Mouse (Mus musculus) ES-E14 (cell line): ENCODE measurements at regions not wholly inside any gene's neighbourhood (a gene's known extent, or its start where the extent isn't known, plus 50 kb on each side); places are given as distances from the start of the nearest gene placed in this dataset.

Experiments
- DNase-seq: peaks from one replicate; pipeline ENCODE4 v3.0.0-alpha.2; 2013; ENCODE audit warnings: low read depth, low spot score
- H3K27ac ChIP-seq: 2 replicates; pipeline ENCODE4 v1.5.1; 2012; ENCODE audit warnings: low read depth, mild to moderate bottlenecking, low read length, moderate library complexity, mixed read lengths; ENCODE audit not compliant: poor library complexity, insufficient read depth, severe bottlenecking
- H3K36me3 ChIP-seq: 2 replicates; pipeline ENCODE4 v1.6.1; 2012; ENCODE audit warnings: mild to moderate bottlenecking, low read length, moderate library complexity, mixed read lengths; ENCODE audit not compliant: control insufficient read depth, poor library complexity, insufficient read depth, severe bottlenecking
- H3K4me1 ChIP-seq, 2 experiments: fragments of 150-350 bp in 1 of 2; sonication (generic) in 1 of 2; 2 replicates each; pipeline ENCODE4 v1.6.1; 2012; ENCODE audit warnings: low read length in 2 of 2, mild to moderate bottlenecking in 1 of 2, mixed read lengths in 1 of 2; ENCODE audit not compliant: control insufficient read depth in 2 of 2, insufficient read depth in 2 of 2, poor library complexity in 1 of 2
- H3K4me3 ChIP-seq, 2 experiments: fragments of 150-350 bp in 1 of 2; sonication (generic) in 1 of 2; 2 replicates each; pipeline ENCODE4 v1.5.1; 2012; ENCODE audit warnings: low read length in 2 of 2, low read depth in 1 of 2, mild to moderate bottlenecking in 1 of 2, mixed read lengths in 1 of 2; ENCODE audit not compliant: insufficient read depth in 1 of 2, poor library complexity in 1 of 2, severe bottlenecking in 1 of 2
- H3K9ac ChIP-seq: 2 replicates; pipeline ENCODE4 v1.6.1; 2012; ENCODE audit warnings: low read depth, mild to moderate bottlenecking, low read length, mixed read lengths; ENCODE audit not compliant: poor library complexity, insufficient read depth, severe bottlenecking
- H3K9me3 ChIP-seq: fragments of 150-350 bp; sonication (generic); 2 replicates; pipeline ENCODE4 v1.6.1; 2012; ENCODE audit warnings: low read depth, mild to moderate bottlenecking, low read length; ENCODE audit not compliant: control insufficient read depth, insufficient read depth
- CHD2 ChIP-seq: IDR thresholded peaks from 2 replicates; pipeline ENCODE4 v1.6.1; 2014; ENCODE audit warnings: mild to moderate bottlenecking, low read depth, low read length, inconsistent platforms
- HCFC1 ChIP-seq: IDR thresholded peaks from 2 replicates; pipeline ENCODE4 v1.6.1; 2012; ENCODE audit warnings: low read length, inconsistent platforms, borderline replicate concordance; ENCODE audit not compliant: insufficient read depth
- MAFK ChIP-seq: IDR thresholded peaks from 2 replicates; pipeline ENCODE4 v1.6.1; 2014; ENCODE audit warnings: mild to moderate bottlenecking, low read depth, low read length, inconsistent platforms; ENCODE audit not compliant: insufficient read depth
- ZC3H11A ChIP-seq: IDR thresholded peaks from 2 replicates; pipeline ENCODE4 v1.6.1; 2012; ENCODE audit warnings: low read depth, mild to moderate bottlenecking, inconsistent platforms, low read length, borderline replicate concordance
- ZNF384 ChIP-seq: IDR thresholded peaks from 2 replicates; pipeline ENCODE4 v1.6.1; 2012; ENCODE audit warnings: low read depth, low read length, inconsistent platforms
- in situ Hi-C, 2 experiments: fragments of 600-800 bp; cut with MboI; formaldehyde crosslinking; loops; one replicate each; pipeline ENCODE4 v1.15.1; 2025; ENCODE audit warnings: low sequenced_read_pairs in 2 of 2, inconsistent platforms in 1 of 2; ENCODE audit not compliant: unreplicated experiment in 2 of 2

GRCm38 (mm10) chr10:99459171-99459660 lies 196.2 kb downstream of the Dusp6 start:
- Histone ChIP-seq H3K9ac (no peak overlapping the region), H3K9me3 (no peaks in the 10 kb centered on the region), H3K4me1 (peaks cover 9 to 13% of the 10 kb centered on the region in 2 experiments; a peak in 3 of 4 replicates), H3K36me3 (no peaks in the 10 kb centered on the region), H3K27ac (no peak overlapping the region), H3K4me3 (no peak overlapping the region)
- no peak for DNase-seq
- in situ Hi-C loops: no loop called here
- no peak for TF ChIP-seq ZC3H11A
- no peak for TF ChIP-seq MAFK
- no peak for TF ChIP-seq HCFC1
- TF ChIP-seq ZNF384: no peak
- no peak for TF ChIP-seq CHD2

- 0 out of 4 replicates have a peak overlapping the region, but pooled peaks of 1 of the 2 experiments have one; percentile 14 for H3K4me3 ChIP-seq
- no peak overlapping the region for H3K27ac ChIP-seq
- H3K9ac ChIP-seq: peak overlapping the region; percentile 15; the same call in 1 of the 2 replicates
- in situ Hi-C loops: no loop called here
- peak; percentile 51; the same call in 1 of the 2 replicates for TF ChIP-seq ZC3H11A
- no peak for TF ChIP-seq HCFC1
- no peak for TF ChIP-seq MAFK
- H3K4me1 ChIP-seq: peaks cover 9 to 13% of the 10 kb centered on the region in 2 experiments; a peak in 3 of 4 replicates
- DNase-seq: peak; percentile 72
- H3K36me3 ChIP-seq: no peaks in the 10 kb centered on the region
- H3K9me3 ChIP-seq: no peaks in the 10 kb centered on the region
These were observed 196.9 kb downstream of the Dusp6 start for GRCm38 (mm10) chr10:99459823-99460361.

DNA sequence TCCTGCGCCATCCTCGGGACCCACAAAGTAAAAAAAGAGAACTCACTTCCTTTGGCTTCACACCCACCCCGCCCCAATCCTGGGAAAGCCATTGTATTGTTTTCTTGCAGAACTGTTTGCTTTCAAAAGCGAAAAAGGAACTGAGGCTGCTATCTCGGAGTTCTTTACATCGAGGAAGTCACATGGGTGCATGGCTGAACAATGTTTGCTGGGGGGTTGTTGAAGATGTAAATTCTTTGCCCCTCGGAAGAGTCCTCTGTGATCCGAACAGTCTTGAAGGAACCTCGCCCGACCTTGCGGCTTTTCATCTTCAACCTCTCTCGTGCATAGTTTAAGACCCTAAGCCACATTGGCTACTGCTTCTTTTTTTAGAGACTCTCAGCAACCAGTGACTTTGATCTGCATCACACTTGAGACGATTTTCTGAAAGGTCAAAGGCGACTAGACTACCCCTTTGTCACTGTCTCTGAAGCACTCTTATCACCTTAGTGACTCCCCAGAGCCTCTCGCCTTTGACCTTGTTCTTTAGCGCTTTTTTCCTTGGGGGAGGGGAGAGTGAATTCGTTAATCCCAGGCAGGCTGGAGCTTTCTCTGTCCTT lies 197.9 kb downstream of the Dusp6 start:
- TF ChIP-seq MAFK (no peak), ZNF384 (peak; percentile 45; the same call in 1 of the 2 replicates), HCFC1 (peak; percentile 58; the same call in 1 of the 2 replicates), ZC3H11A (no peak), CHD2 (no peak)
- peak overlapping the region; percentile 15 to 21; a peak in 3 of 4 replicates for H3K4me3 ChIP-seq
- H3K9ac ChIP-seq: peak overlapping the region; percentile 43; the same call in 1 of the 2 replicates
- H3K9me3 ChIP-seq: no peaks in the 10 kb centered on the region
- in situ Hi-C loops: no loop called here
- H3K27ac ChIP-seq: peak overlapping the region; percentile 89
- peak; percentile 82 for DNase-seq
- H3K4me1 ChIP-seq: peaks cover 9 to 13% of the 10 kb centered on the region in 2 experiments; a peak in 3 of 4 replicates
- H3K36me3 ChIP-seq: no peaks in the 10 kb centered on the region

- Histone ChIP-seq H3K4me1 (peaks cover 9 to 13% of the 10 kb centered on the region in 2 experiments; a peak in 3 of 4 replicates), H3K36me3 (no peaks in the 10 kb centered on the region), H3K4me3 (peak overlapping the region; percentile 15 to 21; a peak in 3 of 4 replicates), H3K9me3 (no peaks in the 10 kb centered on the region), H3K9ac (peak overlapping the region; percentile 43; the same call in 1 of the 2 replicates), H3K27ac (peak overlapping the region; percentile 89)
- TF ChIP-seq ZC3H11A (no peak), CHD2 (peak; percentile 83)
- DNase-seq: no peak
- in situ Hi-C loops: no loop called here
These were observed 198.5 kb downstream of the Dusp6 start for GRCm38 (mm10) chr10:99461446-99461966.
